Mouse (Mus musculus): ENCODE results near the gene Gm2075. TPM values are rescaled to one million over a fixed set of nuclear protein-coding genes. Genes with fewer than 3 reads are reported as not detected.
"Not testable (repeated sequence)": the region's sequence is repeated elsewhere in the genome, so short reads cannot be mapped to it uniquely, and the experiment has no call there.

The Gm2075 gene
- polyA plus RNA-seq (2015; fragmentation: Nextera tagmentation; extraction: Ambion mirVana) = not detected in 2 replicates

DNA sequence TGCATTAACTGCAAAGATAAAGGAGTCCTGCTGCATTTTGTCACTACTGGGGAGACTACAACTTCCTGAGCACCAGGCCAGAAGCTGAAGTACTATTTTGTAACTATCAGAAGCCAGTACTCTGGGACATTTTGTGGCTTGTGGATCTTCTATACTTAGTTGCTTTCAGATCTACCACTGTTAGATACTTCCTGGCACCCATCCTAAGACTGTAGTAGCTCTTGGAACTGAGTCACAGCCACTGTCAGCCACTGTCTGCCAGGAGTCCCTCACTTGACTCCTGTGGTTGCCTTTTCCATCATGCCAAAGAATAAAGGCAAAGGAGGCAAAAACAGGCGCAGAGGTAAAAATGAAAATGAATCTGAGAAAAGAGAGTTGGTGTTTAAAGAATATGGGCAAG, at the start of gene Gm2075:
Gene Gm2075, plus strand, starts transcription at position 301 of the 400 bp plus-strand sequence.
- not testable (repeated sequence) for ATAC-seq (ENCODE audit: insufficient number of reproducible peaks, insufficient read depth, low FRiP score, low TSS enrichment, low read depth); H3K4me1 ChIP-seq; H3K4me2 ChIP-seq; H3K36me3 ChIP-seq; H3K9ac ChIP-seq; H3K27ac ChIP-seq; H3K9me3 ChIP-seq; H3K27me3 ChIP-seq; H3K4me3 ChIP-seq
- 90% methylated on average over 1 of the region's 1 CpGs for WGBS

DNA sequence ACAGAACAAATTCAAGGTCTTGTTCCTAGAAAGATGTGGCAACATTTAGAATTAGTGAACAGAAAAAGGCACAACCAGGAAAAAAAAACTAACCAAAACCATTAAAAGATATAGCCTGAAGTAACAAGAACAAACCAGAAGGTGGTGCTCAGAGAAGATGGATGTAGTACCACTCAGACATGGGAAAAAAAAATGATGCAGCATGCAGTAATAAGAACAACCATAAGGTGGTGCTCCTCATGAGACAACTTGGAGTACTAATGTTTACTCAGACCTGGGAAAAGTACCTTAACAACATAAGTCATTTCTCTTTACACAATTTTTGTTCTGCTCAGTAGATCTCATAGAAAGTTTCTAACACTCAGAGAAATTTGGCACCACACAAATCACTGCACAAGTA, 27.6 kb upstream of the Gm2075 start:
- H3K4me1 ChIP-seq; H3K9me3 ChIP-seq; H3K4me2 ChIP-seq; ATAC-seq (ENCODE audit: insufficient number of reproducible peaks, insufficient read depth, low FRiP score, low TSS enrichment, low read depth); H3K4me3 ChIP-seq; H3K27me3 ChIP-seq; H3K27ac ChIP-seq; H3K36me3 ChIP-seq; H3K9ac ChIP-seq: not testable (repeated sequence)

GRCm38 (mm10) chr12:88004118-88004517, 7.5 kb upstream of the Gm2075 start:
- not testable (repeated sequence) for H3K9me3 ChIP-seq; H3K27me3 ChIP-seq; H3K27ac ChIP-seq; H3K4me2 ChIP-seq; H3K9ac ChIP-seq; H3K4me1 ChIP-seq; ATAC-seq (ENCODE audit: insufficient number of reproducible peaks, insufficient read depth, low FRiP score, low TSS enrichment, low read depth); H3K36me3 ChIP-seq; H3K4me3 ChIP-seq
- 67% methylated on average over 3 of the region's 3 CpGs for WGBS

GRCm38 (mm10) chr12:88018671-88019070, 7.0 kb downstream of the Gm2075 start, which contains the start of gene Gm6803:
TSS of gene Gm6803 (minus strand) at chr12:88018771.
- not testable (repeated sequence) for H3K4me1 ChIP-seq; H3K4me3 ChIP-seq; H3K4me2 ChIP-seq; H3K36me3 ChIP-seq; ATAC-seq (ENCODE audit: insufficient number of reproducible peaks, insufficient read depth, low FRiP score, low TSS enrichment, low read depth); H3K9ac ChIP-seq; H3K9me3 ChIP-seq; H3K27me3 ChIP-seq; H3K27ac ChIP-seq
- WGBS = 69% methylated on average over 2 of the region's 2 CpGs

DNA sequence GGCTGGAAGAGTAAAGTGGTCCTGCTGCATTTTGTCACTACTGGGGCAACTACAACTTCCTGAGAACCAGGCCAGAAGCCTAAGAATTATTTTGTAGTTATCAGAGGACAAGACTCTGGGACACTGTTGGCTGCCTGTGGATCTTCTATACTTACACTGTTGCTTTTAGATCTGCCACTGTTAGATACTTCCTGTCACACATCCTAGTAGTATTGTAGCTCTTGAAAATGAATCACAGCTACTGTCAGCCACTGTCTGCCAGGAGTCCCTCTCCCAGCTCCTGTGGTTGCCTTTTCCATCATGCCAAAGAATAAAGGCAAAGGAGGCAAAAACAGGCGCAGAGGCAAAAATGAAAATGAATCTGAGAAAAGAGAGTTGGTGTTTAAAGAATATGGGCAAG, 15.1 kb downstream of the Gm2075 start, which contains the start of gene Gm2056:
Gene Gm2056, plus strand, starts transcription at position 301 of the 400 bp plus-strand sequence.
- WGBS = 88% methylated on average over 1 of the region's 1 CpGs

DNA sequence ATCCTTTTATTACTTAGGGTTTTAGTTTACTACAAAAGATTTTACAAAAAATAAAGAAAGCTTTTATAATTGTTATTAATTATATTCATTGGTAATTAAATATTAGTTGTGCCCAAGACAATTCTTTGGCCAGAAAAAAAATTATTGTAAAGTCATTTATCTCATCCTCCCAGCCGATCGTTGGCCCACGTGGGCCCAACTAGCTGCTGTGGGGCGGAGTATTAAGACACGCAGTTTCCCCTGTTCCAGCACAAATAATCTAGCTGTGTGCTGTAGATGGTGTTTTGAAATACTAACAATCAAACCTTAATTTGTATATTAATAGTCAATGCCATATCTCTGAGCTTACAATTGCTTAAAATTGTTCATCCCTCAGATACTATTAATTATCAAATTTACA, 20.6 kb downstream of the Gm2075 start:
- H3K36me3 ChIP-seq; H3K4me2 ChIP-seq; H3K4me3 ChIP-seq; H3K4me1 ChIP-seq; ATAC-seq (ENCODE audit: insufficient number of reproducible peaks, insufficient read depth, low FRiP score, low TSS enrichment, low read depth); H3K27ac ChIP-seq; H3K27me3 ChIP-seq; H3K9ac ChIP-seq: not testable (repeated sequence)
- H3K9me3 ChIP-seq = peaks cover 13% of the 10 kb centered on the region; the same call in 1 of the 2 replicates
- WGBS = 92% methylated on average over 5 of the region's 5 CpGs

More for the DNA sequence above, 15.1 kb downstream of the Gm2075 start, which contains the start of gene Gm2056:
- H3K9ac ChIP-seq; H3K4me2 ChIP-seq; H3K27me3 ChIP-seq; H3K27ac ChIP-seq; ATAC-seq (ENCODE audit: insufficient number of reproducible peaks, insufficient read depth, low FRiP score, low TSS enrichment, low read depth); H3K36me3 ChIP-seq; H3K4me3 ChIP-seq; H3K4me1 ChIP-seq; H3K9me3 ChIP-seq: not testable (repeated sequence)

DNA sequence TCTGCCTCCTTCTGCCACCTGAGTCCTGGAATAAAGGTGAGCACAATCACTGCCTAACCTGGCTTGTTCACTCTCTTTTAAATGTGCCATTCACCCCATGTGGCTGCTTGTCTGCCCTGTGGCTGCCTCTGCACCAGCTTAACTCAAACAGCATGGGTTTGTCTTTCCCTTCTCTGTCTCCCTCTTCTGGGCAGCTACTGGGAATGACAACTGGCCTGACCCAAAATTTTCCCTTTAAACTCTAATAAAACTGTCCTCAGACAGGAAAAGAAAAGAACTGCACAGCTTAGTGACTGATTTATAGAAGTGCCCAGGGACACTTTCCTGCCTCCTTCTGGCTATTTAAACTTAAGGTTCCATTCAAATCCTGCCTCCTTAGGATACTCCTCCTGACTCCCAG, 27.4 kb downstream of the Gm2075 start:
- not testable (repeated sequence) for H3K36me3 ChIP-seq; H3K9me3 ChIP-seq; H3K4me2 ChIP-seq; H3K27me3 ChIP-seq; H3K9ac ChIP-seq; H3K27ac ChIP-seq; ATAC-seq (ENCODE audit: insufficient number of reproducible peaks, insufficient read depth, low FRiP score, low TSS enrichment, low read depth); H3K4me1 ChIP-seq; H3K4me3 ChIP-seq

DNA sequence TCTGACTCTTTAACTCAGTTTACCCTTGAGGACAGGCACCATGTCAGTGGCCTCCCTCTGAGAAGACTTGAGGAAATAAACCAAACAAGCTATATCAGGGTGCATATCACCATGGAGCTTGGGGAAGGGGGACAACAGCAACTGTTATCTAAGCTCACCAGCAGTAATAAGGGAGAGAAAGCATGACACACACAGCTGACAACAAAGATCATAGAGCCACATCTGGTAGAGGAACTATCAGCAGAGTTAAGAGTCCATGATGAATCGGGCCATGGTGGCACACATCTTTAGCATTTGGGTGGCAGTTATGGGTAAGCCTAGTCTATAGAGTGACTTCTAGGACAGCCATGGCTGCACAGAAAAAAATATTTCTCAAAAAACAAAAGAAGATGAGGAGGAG, 28.1 kb downstream of the Gm2075 start:
- 87% methylated on average over 1 of the region's 1 CpGs for WGBS
- H3K36me3 ChIP-seq; H3K9me3 ChIP-seq; ATAC-seq (ENCODE audit: insufficient number of reproducible peaks, insufficient read depth, low FRiP score, low TSS enrichment, low read depth); H3K27ac ChIP-seq; H3K27me3 ChIP-seq; H3K9ac ChIP-seq; H3K4me3 ChIP-seq; H3K4me1 ChIP-seq; H3K4me2 ChIP-seq: not testable (repeated sequence)

- not testable (repeated sequence) for H3K27ac ChIP-seq; H3K4me2 ChIP-seq; H3K36me3 ChIP-seq; H3K9ac ChIP-seq; ATAC-seq (ENCODE audit: insufficient number of reproducible peaks, insufficient read depth, low FRiP score, low TSS enrichment, low read depth); H3K4me1 ChIP-seq; H3K9me3 ChIP-seq; H3K27me3 ChIP-seq; H3K4me3 ChIP-seq
- 68% methylated on average over 1 of the region's 1 CpGs for WGBS
Observed at GRCm38 (mm10) chr12:88045226-88045625, 33.6 kb downstream of the Gm2075 start.

Other genes starting within 250 kb of the Gm2075 start
- not detected in 2 replicates for gene Gm21319, start 236.1 kb upstream of the Gm2075 start, polyA plus RNA-seq (2015; fragmentation: Nextera tagmentation; extraction: Ambion mirVana)
- gene Gm21936, start 216.3 kb upstream of the Gm2075 start, polyA plus RNA-seq (2015; fragmentation: Nextera tagmentation; extraction: Ambion mirVana) = not detected in 2 replicates
- not detected in 2 replicates for gene BB287469, start 195.3 kb upstream of the Gm2075 start, polyA plus RNA-seq (2015; fragmentation: Nextera tagmentation; extraction: Ambion mirVana)
- not detected in 2 replicates for gene Gm2001, start 169.5 kb upstream of the Gm2075 start, polyA plus RNA-seq (2015; fragmentation: Nextera tagmentation; extraction: Ambion mirVana)
- not detected in 2 replicates for gene Gm2016, start 137.8 kb upstream of the Gm2075 start, polyA plus RNA-seq (2015; fragmentation: Nextera tagmentation; extraction: Ambion mirVana)
- gene Gm2022, start 116.5 kb upstream of the Gm2075 start, polyA plus RNA-seq (2015; fragmentation: Nextera tagmentation; extraction: Ambion mirVana) = not detected in 2 replicates
- gene Gm2035, start 92.0 kb upstream of the Gm2075 start, polyA plus RNA-seq (2015; fragmentation: Nextera tagmentation; extraction: Ambion mirVana) = not detected in 2 replicates
- not detected in 2 replicates for gene Gm2042, start 57.8 kb upstream of the Gm2075 start, polyA plus RNA-seq (2015; fragmentation: Nextera tagmentation; extraction: Ambion mirVana)
- gene Gm6803, start 6.9 kb downstream of the Gm2075 start, polyA plus RNA-seq (2015; fragmentation: Nextera tagmentation; extraction: Ambion mirVana) = not detected in 2 replicates
- not detected in 2 replicates for gene Gm2056, start 15.2 kb downstream of the Gm2075 start, polyA plus RNA-seq (2015; fragmentation: Nextera tagmentation; extraction: Ambion mirVana)
- gene Gm16368, start 71.8 kb downstream of the Gm2075 start, polyA plus RNA-seq (2015; fragmentation: Nextera tagmentation; extraction: Ambion mirVana) = not detected in 2 replicates
- gene Gm10436, start 170.3 kb downstream of the Gm2075 start, polyA plus RNA-seq (2015; fragmentation: Nextera tagmentation; extraction: Ambion mirVana) = not detected in 2 replicates
- gene Gm8332, start 238.3 kb downstream of the Gm2075 start, polyA plus RNA-seq (2015; fragmentation: Nextera tagmentation; extraction: Ambion mirVana) = not detected in 2 replicates

All from embryonic facial prominence, embryonic 13.5 days (tissue).